Mouse (Mus musculus) neural tube, embryonic 12.5 days (tissue): ENCODE measurements around the gene Haghl. TPM values are rescaled to one million over a fixed set of nuclear protein-coding genes. Genes with fewer than 3 reads are reported as not detected.

ENCODE experiments used
- ATAC-seq: fragments of 200-750 bp; cut with Nextera tagmentation; 2 replicates; pipeline ENCODE4 v1.8.0; 2017; ENCODE audit warnings: low read depth, mild to moderate bottlenecking, moderate TSS enrichment, moderate library complexity; ENCODE audit not compliant: low FRiP score
- H3K27ac ChIP-seq: fragments of 300-500 bp; sonication (generic); 2 replicates; pipeline ENCODE4 v1.5.1; 2016
- H3K27me3 ChIP-seq: fragments of 300-500 bp; sonication (generic); replicated peaks from 2 replicates; pipeline ENCODE4 v1.6.1; 2016; ENCODE audit warnings: mild to moderate bottlenecking
- H3K36me3 ChIP-seq: fragments of 300-500 bp; sonication (generic); 2 replicates; pipeline ENCODE4 v1.6.1; 2016; ENCODE audit warnings: mild to moderate bottlenecking
- H3K4me1 ChIP-seq: fragments of 300-500 bp; sonication (generic); 2 replicates; pipeline ENCODE4 v1.6.1; 2016
- H3K4me2 ChIP-seq: fragments of 300-500 bp; sonication (generic); replicated peaks from 2 replicates; pipeline ENCODE4 v1.6.1; 2016; ENCODE audit warnings: mild to moderate bottlenecking
- H3K4me3 ChIP-seq: fragments of 300-500 bp; sonication (generic); 2 replicates; pipeline ENCODE4 v1.5.1; 2016
- H3K9ac ChIP-seq: fragments of 300-500 bp; sonication (generic); 2 replicates; pipeline ENCODE4 v1.6.1; 2016; ENCODE audit warnings: mild to moderate bottlenecking
- H3K9me3 ChIP-seq: fragments of 300-500 bp; sonication (generic); 2 replicates; pipeline ENCODE4 v1.6.1; 2016; ENCODE audit warnings: mild to moderate bottlenecking
- WGBS: fragments of 180-500 bp; shearing (Covaris S2); methylation state at CpG from one replicate; pipeline ENCODE4 v1.1.7; 2016; 5-methylcytosine and 5-hydroxymethylcytosine counted together
- polyA plus RNA-seq: library from polyadenylated mRNA; unstranded; fragments of >200 nt; fragmentation: Nextera tagmentation; extraction: Ambion mirVana; gene quantifications from 2 replicates; pipeline ENCODE4 v1.2.1, GENCODE M21; 2016

The Haghl gene
- polyA plus RNA-seq, 1 experiment from 2014 or later, result 102 TPM

- Histone ChIP-seq H3K9ac (0 out of 2 replicates have a peak overlapping the region, but pooled peaks have one; percentile 5), H3K4me1 (peaks cover 75% of the 10 kb centered on the region), H3K27me3 (no peaks in the 10 kb centered on the region), H3K9me3 (no peaks in the 10 kb centered on the region), H3K36me3 (peaks cover 46% of the 10 kb centered on the region), H3K27ac (no peak overlapping the region), H3K4me2 (peak overlapping the region; percentile 95), H3K4me3 (peak overlapping the region; percentile 56)
- ATAC-seq, result no peak
- 84% methylated on average over 8 of the region's 8 CpGs for WGBS
Measured at GRCm38 (mm10) chr17:25828223-25828594, 42.7 kb upstream of the Haghl start.

- H3K9ac ChIP-seq, result no peak overlapping the region
- H3K27me3 ChIP-seq, result no peaks in the 10 kb centered on the region
- no peak overlapping the region for H3K27ac ChIP-seq
- H3K9me3 ChIP-seq, result no peaks in the 10 kb centered on the region
- no peak overlapping the region for H3K4me3 ChIP-seq
- H3K4me2 ChIP-seq, result peak overlapping the region; percentile 95; the same call in 1 of the 2 replicates
- H3K4me1 ChIP-seq, result peaks cover 75% of the 10 kb centered on the region
- 91% methylated on average over 22 of the region's 22 CpGs for WGBS
- peaks cover 46% of the 10 kb centered on the region for H3K36me3 ChIP-seq
- no peak for ATAC-seq
Measured at GRCm38 (mm10) chr17:25827546-25828222, 42.2 kb upstream of the Haghl start.

GRCm38 (mm10) chr17:25827011-25827410 lies 41.5 kb upstream of the Haghl start:
- ATAC-seq, result no peak
- H3K27ac ChIP-seq, result no peak overlapping the region
- no peak overlapping the region for H3K4me3 ChIP-seq
- H3K27me3 ChIP-seq, result no peaks in the 10 kb centered on the region
- H3K4me1 ChIP-seq, result peaks cover 72% of the 10 kb centered on the region
- peaks cover 46% of the 10 kb centered on the region for H3K36me3 ChIP-seq
- 96% methylated on average over 13 of the region's 13 CpGs for WGBS
- no peak overlapping the region for H3K9ac ChIP-seq
- H3K9me3 ChIP-seq, result no peaks in the 10 kb centered on the region
- H3K4me2 ChIP-seq, result no peak overlapping the region

- no peaks in the 10 kb centered on the region for H3K27me3 ChIP-seq
- 95% methylated on average over 27 of the region's 27 CpGs for WGBS
- peaks cover 39% of the 10 kb centered on the region for H3K36me3 ChIP-seq
- H3K9ac ChIP-seq, result no peak overlapping the region
- 0 out of 2 replicates have a peak overlapping the region, but pooled peaks have one; percentile 9 for H3K4me2 ChIP-seq
- no peak for ATAC-seq
- H3K4me3 ChIP-seq, result no peak overlapping the region
- H3K9me3 ChIP-seq, result no peaks in the 10 kb centered on the region
- no peak overlapping the region for H3K27ac ChIP-seq
- peaks cover 63% of the 10 kb centered on the region for H3K4me1 ChIP-seq
Measured at GRCm38 (mm10) chr17:25825984-25826570, 40.6 kb upstream of the Haghl start.

- Histone ChIP-seq H3K4me3 (no peak overlapping the region), H3K27me3 (peaks cover 5% of the 10 kb centered on the region), H3K27ac (no peak overlapping the region), H3K9ac (no peak overlapping the region), H3K4me1 (peaks cover 55% of the 10 kb centered on the region), H3K4me2 (peak overlapping the region; percentile 82), H3K9me3 (no peaks in the 10 kb centered on the region), H3K36me3 (peaks cover 32% of the 10 kb centered on the region)
- 89% methylated on average over 6 of the region's 6 CpGs for WGBS
- ATAC-seq, result no peak
Measured at GRCm38 (mm10) chr17:25825311-25825710, 39.8 kb upstream of the Haghl start.

- H3K4me3 ChIP-seq, result peak overlapping the region; percentile 53; the same call in 1 of the 2 replicates
- no peak for ATAC-seq
- peaks cover 29% of the 10 kb centered on the region for H3K36me3 ChIP-seq
- peak overlapping the region; percentile 73; the same call in 1 of the 2 replicates for H3K9ac ChIP-seq
- no peak overlapping the region for H3K27ac ChIP-seq
- no peaks in the 10 kb centered on the region for H3K9me3 ChIP-seq
- WGBS, result 76% methylated on average over 17 of the region's 17 CpGs
- H3K4me1 ChIP-seq, result peaks cover 48% of the 10 kb centered on the region
- peak overlapping the region; percentile 82 for H3K4me2 ChIP-seq
- H3K27me3 ChIP-seq, result peaks cover 12% of the 10 kb centered on the region
Measured at GRCm38 (mm10) chr17:25824362-25825142, 39.1 kb upstream of the Haghl start.

GRCm38 (mm10) chr17:25823452-25823851 lies 38.0 kb upstream of the Haghl start, which contains the start of gene Wdr24:
Wdr24 (plus strand) TSS chr17:25823627.
- peaks cover 47% of the 10 kb centered on the region for H3K4me1 ChIP-seq
- no peaks in the 10 kb centered on the region for H3K9me3 ChIP-seq
- H3K4me2 ChIP-seq, result peak within 1 kb of the TSS; percentile 82
- H3K27ac ChIP-seq, result no peak within 1 kb of the TSS
- WGBS, result under 1% methylated on average over 18 of the region's 18 CpGs
- H3K9ac ChIP-seq, result peak within 1 kb of the TSS; percentile 73
- ATAC-seq, result no peak
- H3K4me3 ChIP-seq, result peak within 1 kb of the TSS; percentile 53
- peaks cover 23% of the 10 kb centered on the region for H3K27me3 ChIP-seq
- peaks cover 34% of the 10 kb centered on the region for H3K36me3 ChIP-seq

GRCm38 (mm10) chr17:25818851-25819780 lies 33.6 kb upstream of the Haghl start:
- Histone ChIP-seq H3K36me3 (peaks cover 28% of the 10 kb centered on the region), H3K9me3 (no peaks in the 10 kb centered on the region), H3K27ac (no peak overlapping the region), H3K4me2 (peak overlapping the region; percentile 32), H3K4me3 (0 out of 2 replicates have a peak overlapping the region, but pooled peaks have one; percentile 11), H3K9ac (no peak overlapping the region), H3K27me3 (peaks cover 43% of the 10 kb centered on the region), H3K4me1 (peaks cover 7% of the 10 kb centered on the region)
- WGBS, result 7% methylated on average over 46 of the region's 46 CpGs
- ATAC-seq, result no peak

- H3K27ac ChIP-seq, result no peak overlapping the region
- no peak overlapping the region for H3K9ac ChIP-seq
- peaks cover 43% of the 10 kb centered on the region for H3K27me3 ChIP-seq
- H3K4me3 ChIP-seq, result no peak overlapping the region
- H3K4me1 ChIP-seq, result peaks cover 13% of the 10 kb centered on the region
- ATAC-seq, result no peak
- peaks cover 28% of the 10 kb centered on the region for H3K36me3 ChIP-seq
- 90% methylated on average over 11 of the region's 11 CpGs for WGBS
- H3K4me2 ChIP-seq, result no peak overlapping the region
- H3K9me3 ChIP-seq, result no peaks in the 10 kb centered on the region
Measured at GRCm38 (mm10) chr17:25817662-25818061, 32.2 kb upstream of the Haghl start.

- Histone ChIP-seq H3K27ac (no peak overlapping the region), H3K9ac (no peak overlapping the region; the same call in 1 of the 2 replicates), H3K4me3 (no peak overlapping the region), H3K9me3 (no peaks in the 10 kb centered on the region), H3K27me3 (peaks cover 32% of the 10 kb centered on the region), H3K4me2 (peak overlapping the region; percentile 34), H3K36me3 (peaks cover 24% of the 10 kb centered on the region), H3K4me1 (peaks cover 31% of the 10 kb centered on the region)
- no peak for ATAC-seq
- 1% methylated on average over 20 of the region's 20 CpGs for WGBS
Measured at GRCm38 (mm10) chr17:25813471-25813870, 28.0 kb upstream of the Haghl start.

GRCm38 (mm10) chr17:25810890-25811289 lies 25.4 kb upstream of the Haghl start:
- H3K9me3 ChIP-seq, result no peaks in the 10 kb centered on the region
- peaks cover 12% of the 10 kb centered on the region for H3K27me3 ChIP-seq
- peaks cover 3% of the 10 kb centered on the region; the same call in 1 of the 2 replicates for H3K36me3 ChIP-seq
- H3K9ac ChIP-seq, result no peak overlapping the region
- H3K4me3 ChIP-seq, result no peak overlapping the region
- peaks cover 36% of the 10 kb centered on the region for H3K4me1 ChIP-seq
- peak overlapping the region; percentile 86 for H3K4me2 ChIP-seq
- H3K27ac ChIP-seq, result no peak overlapping the region
- WGBS, result 78% methylated on average over 4 of the region's 4 CpGs
- no peak for ATAC-seq
